Mouse (Mus musculus) testis, adult 2 months (tissue): ENCODE measurements around the gene Map2k5.

Experiments
- CTCF ChIP-seq: fragments of 200-500 bp; IDR thresholded peaks from 2 replicates; pipeline ENCODE4 v1.5.1; 2012; ENCODE audit warnings: low read depth, mild to moderate bottlenecking, inconsistent platforms, low read length, moderate library complexity; ENCODE audit not compliant: control insufficient read depth, insufficient read depth, insufficient replicate concordance
- POLR2A ChIP-seq: fragments of 200-500 bp; IDR thresholded peaks from 2 replicates; pipeline ENCODE4 v1.6.1; 2012; ENCODE audit warnings: low read depth, mild to moderate bottlenecking, inconsistent platforms, low read length, moderate library complexity; ENCODE audit not compliant: control insufficient read depth

DNA sequence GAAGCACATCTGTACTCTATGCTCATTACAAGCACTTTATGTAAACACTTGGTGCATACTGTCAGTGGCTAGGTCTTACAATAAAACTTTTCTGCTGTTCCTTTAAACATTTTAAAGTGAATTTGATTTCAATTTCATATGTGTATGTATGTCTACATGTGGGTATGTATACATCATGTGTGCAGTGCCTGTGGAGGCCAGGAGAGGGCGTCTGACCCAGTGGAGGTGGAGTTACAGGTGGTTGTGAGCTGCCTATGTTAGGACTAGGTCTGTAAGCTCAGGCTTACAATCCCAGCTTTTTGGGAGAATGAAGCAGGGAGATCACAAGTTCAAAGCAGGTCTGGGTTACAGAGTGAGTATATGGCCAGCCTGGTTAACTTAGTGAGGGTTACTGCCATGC is 208.6 kb downstream of the Map2k5 start:
- TF ChIP-seq CTCF (peak; percentile 51; the same call in 1 of the 2 replicates), POLR2A (no peak)
